7 mouse cellular contexts compared by ENCODE assay signal in genomic region chr11:22629991-22630390, GRCm38 (mm10).
A peak's percentile ranks its signal among the peaks of the same experiment; 100 is the strongest.
DNase-seq lines count a peak whose midpoint lies in the region; ATAC-seq and TF ChIP-seq lines count a peak whose summit lies in the region.

No protein-coding gene starts in this region.

- no peaks in the 10 kb centered on the region for H3K9me3 ChIP-seq in forebrain, embryonic 13.5 days (replicated peaks)
- no peaks in the 10 kb centered on the region for H3K9me3 ChIP-seq in kidney, postnatal 0 days (replicated peaks; ENCODE audit: low read length)
- H3K9me3 ChIP-seq in midbrain, embryonic 11.5 days (ENCODE audit: control insufficient read depth, low read length): no peaks in the 10 kb centered on the region

- WGBS in forebrain, embryonic 13.5 days: 84% methylated on average over 4 of the region's 4 CpGs
- WGBS in kidney, postnatal 0 days: 17% methylated on average over 4 of the region's 4 CpGs
- 82% methylated on average over 4 of the region's 4 CpGs for WGBS in midbrain, embryonic 11.5 days

- no peak overlapping the region; the same call in 1 of the 2 replicates for H3K9ac ChIP-seq in forebrain, embryonic 13.5 days
- peak overlapping the region; percentile 41; the same call in 1 of the 2 replicates for H3K9ac ChIP-seq in kidney, postnatal 0 days (ENCODE audit: low read depth, low read length)
- H3K9ac ChIP-seq in midbrain, embryonic 11.5 days (ENCODE audit: low read length): no peak overlapping the region

- peak; percentile 42 for DNase-seq in kidney, postnatal 0 days (ENCODE audit: low spot score)
- DNase-seq in midbrain, embryonic 11.5 days (ENCODE audit: low spot score, missing footprints): no peak
- DNase-seq in natural killer cell, adult 2 months (ENCODE audit: low spot score in 2 of 2): no peak
- no peak for DNase-seq in cerebellum, adult 8-10 months
- DNase-seq in frontal cortex, postnatal 10 days (ENCODE audit: low spot score in 2 of 2): no peak

- no peak for ATAC-seq in forebrain, embryonic 13.5 days
- peak; percentile 18 for ATAC-seq in kidney, postnatal 0 days (replicated peaks; ENCODE audit: low FRiP score, low read depth)
- no peak for ATAC-seq in midbrain, embryonic 11.5 days (ENCODE audit: low FRiP score)

- H3K4me2 ChIP-seq in forebrain, embryonic 13.5 days: peak overlapping the region; percentile 23
- peak overlapping the region; percentile 52 for H3K4me2 ChIP-seq in kidney, postnatal 0 days (ENCODE audit: low read length)
- H3K4me2 ChIP-seq in midbrain, embryonic 11.5 days: peak overlapping the region; percentile 20; the same call in 1 of the 2 replicates

- H3K4me1 ChIP-seq in brown adipose tissue, adult 24 weeks (ENCODE audit: control insufficient read depth, insufficient read depth, insufficient read length, low read length): peaks cover 7% of the 10 kb centered on the region
- peaks cover 5% of the 10 kb centered on the region; the same call in 1 of the 2 replicates for H3K4me1 ChIP-seq in forebrain, embryonic 13.5 days
- peaks cover 15% of the 10 kb centered on the region; the same call in 1 of the 2 replicates for H3K4me1 ChIP-seq in kidney, postnatal 0 days (replicated peaks; ENCODE audit: insufficient read depth, low read length)
- no peaks in the 10 kb centered on the region for H3K4me1 ChIP-seq in midbrain, embryonic 11.5 days (ENCODE audit: control insufficient read depth, insufficient read depth, low read length)

- TF ChIP-seq CTCF in kidney, postnatal 0 days (IDR thresholded peaks at IDR 0.05; ENCODE audit: low read depth): no peak

- H3K36me3 ChIP-seq in forebrain, embryonic 13.5 days (ENCODE audit: poor library complexity, severe bottlenecking): no peaks in the 10 kb centered on the region
- no peaks in the 10 kb centered on the region for H3K36me3 ChIP-seq in kidney, postnatal 0 days (ENCODE audit: insufficient read depth, low read length)
- H3K36me3 ChIP-seq in midbrain, embryonic 11.5 days (ENCODE audit: control insufficient read depth, insufficient read depth, low read length): no peaks in the 10 kb centered on the region

- H3K4me3 ChIP-seq in brown adipose tissue, adult 24 weeks (ENCODE audit: insufficient read depth, low read depth, low read length): peak overlapping the region; percentile 56
- H3K4me3 ChIP-seq in forebrain, embryonic 13.5 days: no peak overlapping the region
- 0 out of 2 replicates have a peak overlapping the region, but pooled peaks have one; percentile 4 for H3K4me3 ChIP-seq in kidney, postnatal 0 days (replicated peaks; ENCODE audit: low read depth, low read length)
- no peak overlapping the region for H3K4me3 ChIP-seq in midbrain, embryonic 11.5 days (ENCODE audit: low read depth, low read length)

- H3K27me3 ChIP-seq in forebrain, embryonic 13.5 days: no peaks in the 10 kb centered on the region
- H3K27me3 ChIP-seq in kidney, postnatal 0 days (ENCODE audit: insufficient read depth, low read length): no peaks in the 10 kb centered on the region
- no peaks in the 10 kb centered on the region for H3K27me3 ChIP-seq in midbrain, embryonic 11.5 days (ENCODE audit: control insufficient read depth, insufficient read depth, low read length)

- peak overlapping the region; percentile 79 for H3K27ac ChIP-seq in brown adipose tissue, adult 24 weeks (replicated peaks; ENCODE audit: low read depth, low read length)
- H3K27ac ChIP-seq in forebrain, embryonic 13.5 days: no peak overlapping the region
- H3K27ac ChIP-seq in kidney, postnatal 0 days: peak overlapping the region; percentile 86
- no peak overlapping the region for H3K27ac ChIP-seq in midbrain, embryonic 11.5 days (ENCODE audit: low read depth, low read length)

Comparison
In these comparisons a context has a peak if more than half of its experiments do, and no peak if none do; other contexts are left out.
1. H3K27ac ChIP-seq: peak in brown adipose tissue, adult 24 weeks (single experiment) and kidney, postnatal 0 days (single experiment); none in forebrain, embryonic 13.5 days (single experiment) and midbrain, embryonic 11.5 days (single experiment).
2. H3K4me3 ChIP-seq: peak in brown adipose tissue, adult 24 weeks (single experiment) and kidney, postnatal 0 days (single experiment); none in forebrain, embryonic 13.5 days (single experiment) and midbrain, embryonic 11.5 days (single experiment).
3. Peak in every context shown above with its lines, with median percentiles within 50 percentile points of each other: H3K4me2 ChIP-seq.